ENCODE assay signal across 1 mouse cellular context in the genomic region with DNA sequence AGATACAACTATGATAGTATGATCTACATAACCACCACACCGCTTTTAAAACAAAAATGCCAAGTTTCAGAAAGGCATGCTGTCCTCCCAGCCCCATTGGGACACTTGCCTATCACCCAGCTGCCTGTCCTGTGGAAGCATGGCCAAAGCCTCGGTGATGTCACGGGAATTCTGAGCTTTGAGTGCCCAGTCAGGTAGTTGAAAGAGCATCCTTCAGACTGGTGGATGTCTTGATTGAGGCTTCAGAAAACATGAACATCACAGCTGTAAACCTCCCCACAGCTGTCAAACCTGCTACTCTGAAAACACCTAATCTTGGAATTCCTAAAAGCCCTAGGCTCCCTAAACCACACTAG.
TF ChIP-seq lines count a peak whose summit lies in the region.

No protein-coding gene starts in this region.

TF ChIP-seq in CH12.LX, 34 proteins besides CTCF, POLR2A, EP300 and RAD21:
- no peak for TF ChIP-seq MAFK (IDR thresholded peaks at IDR 0.05; ENCODE audit: insufficient replicate concordance, low read length)
- no peak for TF ChIP-seq NELFE (IDR thresholded peaks at IDR 0.05; ENCODE audit: low read depth, low read length)
- TF ChIP-seq JUND (conservative IDR thresholded peaks at IDR 0.05; ENCODE audit: low read depth, low read length): no peak
- no peak for TF ChIP-seq TBP (conservative IDR thresholded peaks at IDR 0.05; ENCODE audit: low read depth, low read length)
- no peak for TF ChIP-seq SMC3 (IDR thresholded peaks at IDR 0.05; ENCODE audit: low read depth, low read length)
- TF ChIP-seq ZMIZ1 (IDR thresholded peaks at IDR 0.05; ENCODE audit: low read depth, low read length): no peak
- TF ChIP-seq USF1 (IDR thresholded peaks at IDR 0.05; ENCODE audit: low read depth, low read length): no peak
- TF ChIP-seq MAZ (IDR thresholded peaks at IDR 0.05; ENCODE audit: low read depth, low read length): no peak
- TF ChIP-seq CHD2 (IDR thresholded peaks at IDR 0.05; ENCODE audit: low read length): no peak
- TF ChIP-seq GABPA (IDR thresholded peaks at IDR 0.05; ENCODE audit: insufficient replicate concordance, low read depth, low read length): no peak
- TF ChIP-seq UBTF (IDR thresholded peaks at IDR 0.05; ENCODE audit: low read depth, low read length): no peak
- no peak for TF ChIP-seq SIN3A (IDR thresholded peaks at IDR 0.05; ENCODE audit: low read length)
- TF ChIP-seq MYC (IDR thresholded peaks at IDR 0.05; ENCODE audit: low read depth, low read length): no peak
